ENCODE assay signal across 1 mouse cellular context in the genomic region with DNA sequence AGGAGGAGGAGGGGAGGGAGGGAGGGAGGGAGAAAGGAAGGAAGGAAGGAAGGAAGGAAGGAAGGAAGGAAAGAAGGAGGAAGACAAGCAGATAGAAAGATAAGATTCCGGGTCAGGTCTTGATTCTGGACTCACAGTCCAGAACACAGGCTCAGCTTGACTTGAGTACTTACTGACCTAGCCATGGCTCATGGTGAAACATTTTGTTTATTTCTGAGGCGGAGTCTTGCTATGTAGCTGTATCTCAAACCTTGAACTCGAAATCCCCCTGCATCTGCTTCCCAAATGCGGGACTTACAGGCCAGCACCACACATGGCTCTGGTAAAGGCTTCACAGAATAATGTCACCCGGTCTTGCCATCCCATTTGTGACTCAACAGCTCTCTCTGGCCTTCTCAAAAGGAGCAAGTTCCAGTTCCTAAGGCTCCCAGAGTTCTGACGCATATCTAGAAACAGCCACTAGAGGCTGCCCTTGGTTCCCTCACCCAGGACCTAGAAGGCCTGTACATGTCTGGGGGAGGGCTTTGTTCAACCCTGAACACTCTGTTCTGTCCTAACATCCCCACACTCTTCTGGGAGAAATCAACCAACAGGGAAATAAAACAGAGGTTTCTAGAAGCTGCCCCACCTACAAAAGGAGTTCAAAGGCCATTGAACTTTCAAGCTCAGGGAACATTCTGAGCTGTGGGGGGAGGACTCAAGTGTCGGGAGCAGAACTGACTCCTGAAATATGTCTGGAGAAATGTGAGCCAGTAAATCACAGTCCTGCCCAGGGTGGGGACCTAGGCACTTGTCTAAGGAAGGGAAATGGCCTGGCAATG.
TF ChIP-seq lines count a peak whose summit lies in the region.

No protein-coding gene starts in this region.

TF ChIP-seq in CH12.LX, 34 proteins besides CTCF, POLR2A, EP300 and RAD21 (continued from another document):
- TF ChIP-seq MAZ (IDR thresholded peaks at IDR 0.05; ENCODE audit: low read depth, low read length) (no peak; the same call in 1 of the 2 replicates), HCFC1 (IDR thresholded peaks at IDR 0.05; ENCODE audit: low read depth, low read length) (no peak; the same call in 1 of the 2 replicates), IRF4 (IDR thresholded peaks at IDR 0.05; ENCODE audit: low read depth, low read length) (peak; percentile 56), KAT2A (IDR thresholded peaks at IDR 0.05; ENCODE audit: insufficient replicate concordance, low read length) (no peak), NELFE (IDR thresholded peaks at IDR 0.05; ENCODE audit: low read depth, low read length) (no peak; the same call in 1 of the 2 replicates), BHLHE40 (IDR thresholded peaks at IDR 0.05; ENCODE audit: low read depth, low read length) (no peak), ZKSCAN1 (IDR thresholded peaks at IDR 0.05; ENCODE audit: borderline replicate concordance, low read depth, low read length) (no peak), GABPA (IDR thresholded peaks at IDR 0.05; ENCODE audit: insufficient replicate concordance, low read depth, low read length) (no peak), POLR2AphosphoS2 (IDR thresholded peaks at IDR 0.05; ENCODE audit: low read depth, low read length) (no peak)
TF ChIP-seq in CH12.LX: peak in this region for 7.
